Mouse (Mus musculus) left cerebral cortex, postnatal 25 days (tissue): ENCODE results near the gene Hcn3. TPM values are rescaled to one million over a fixed set of nuclear protein-coding genes. Genes with fewer than 3 reads are reported as not detected.

Source experiments
- DNase-seq, 2 experiments: peaks; one replicate each; pipeline ENCODE4 v3.0.0; 2022; ENCODE audit warnings: low spot score in 2 of 2, mixed read lengths in 1 of 2
- intact Hi-C: fragments of 180-260 bp; cut with DNase I; formaldehyde crosslinking; loops from one replicate; pipeline ENCODE4 v1.15.1; 2025
- total RNA-seq, 2 experiments: library from RNA; stranded (reverse); gene quantifications; 2 replicates each; pipeline ENCODE4 v1.2.3; 2021

The Hcn3 gene
- total RNA-seq: 10 to 100 TPM; 16.0 to 18.7 TPM

DNA sequence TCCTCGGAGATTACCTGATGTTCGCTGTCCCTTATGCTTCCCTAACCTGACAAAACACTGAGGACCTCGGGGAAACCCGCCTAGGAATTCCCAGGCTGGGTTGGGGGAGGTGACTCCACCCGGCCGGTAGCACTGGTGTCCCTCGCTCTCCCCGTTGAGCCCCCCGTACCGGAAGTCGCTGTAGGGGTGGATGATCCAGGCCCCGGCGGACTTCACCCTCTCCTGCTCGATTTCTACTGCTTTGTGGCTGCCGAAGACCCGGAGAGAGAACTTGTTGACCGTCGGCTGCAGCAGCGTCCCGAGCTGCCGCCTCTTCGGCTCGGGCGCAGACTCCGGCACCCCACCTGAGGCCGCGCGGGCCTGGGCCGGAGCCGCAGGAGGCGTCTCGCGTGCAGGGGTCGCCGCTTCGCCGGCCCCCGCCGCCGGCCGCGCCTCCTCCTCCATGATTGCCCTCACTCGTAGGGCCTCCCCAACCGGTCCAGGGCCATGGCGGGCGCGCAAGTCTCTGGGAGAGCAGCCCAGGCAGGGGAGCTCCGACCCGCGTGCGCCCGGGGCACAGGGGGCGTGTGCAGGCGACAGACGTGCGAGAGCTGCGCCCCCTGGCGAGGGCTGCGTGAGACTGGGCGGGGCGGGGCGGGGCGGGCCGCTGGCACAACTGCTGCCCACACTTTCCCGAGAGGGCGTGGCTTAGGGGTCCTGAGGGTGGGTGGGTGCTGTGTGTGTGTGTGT lies at the start of gene Hcn3:
TSS of gene Hcn3 (minus strand) at position 581 of the 729 bp plus-strand sequence.
- intact Hi-C loops: loop anchor here (2.0 kb wide), 1 partner anchor 45 kb away; no protein-coding TSS in a partner anchor
- DNase-seq: peak in 1 of 2 experiments; percentile 49

DNA sequence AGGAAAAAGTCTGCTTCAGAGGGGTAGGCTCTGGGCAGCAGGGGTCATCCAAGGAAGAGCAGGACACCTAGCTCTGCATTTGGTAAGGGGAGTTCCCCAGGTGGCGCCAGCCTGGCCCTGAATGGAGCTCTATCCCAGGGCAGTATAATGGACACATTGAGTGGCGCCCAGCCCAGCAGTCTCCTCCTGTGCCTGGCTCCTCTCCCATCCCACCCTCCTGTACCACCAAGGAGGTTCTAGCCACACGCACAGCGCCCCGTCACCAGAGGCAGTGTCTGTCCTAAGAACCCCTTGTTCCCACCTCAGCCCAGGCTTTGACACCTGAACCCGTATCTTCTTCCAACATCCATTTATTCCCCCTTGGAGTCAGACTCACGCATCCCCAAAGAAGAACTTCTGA lies 49.7 kb upstream of the Hcn3 start:
- intact Hi-C loops: loop anchor here (10.0 kb wide), 1 partner anchor 265 kb away; no protein-coding TSS in a partner anchor
- DNase-seq: no peak

DNA sequence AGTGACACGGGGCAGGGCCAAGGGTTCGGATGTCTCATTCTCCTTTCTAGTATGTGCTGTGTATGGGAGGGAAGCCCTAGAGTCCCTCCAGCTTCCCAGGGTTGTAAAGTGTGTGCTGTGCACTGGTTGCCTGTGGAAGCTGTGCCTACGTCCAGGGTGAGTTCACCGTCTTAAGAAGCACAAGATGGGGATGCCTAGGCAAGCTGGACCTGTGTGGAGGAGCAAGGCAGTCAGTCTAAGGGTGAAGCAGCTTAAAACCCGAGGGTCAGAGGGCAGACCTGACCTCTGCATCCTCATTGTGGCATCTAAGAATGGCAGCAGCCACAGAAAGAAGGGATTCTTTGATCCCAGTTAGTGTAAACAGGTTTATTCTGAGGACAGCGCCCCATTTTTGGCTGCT lies 48.7 kb upstream of the Hcn3 start:
- intact Hi-C loops: no loop called here
- no peak for DNase-seq

DNA sequence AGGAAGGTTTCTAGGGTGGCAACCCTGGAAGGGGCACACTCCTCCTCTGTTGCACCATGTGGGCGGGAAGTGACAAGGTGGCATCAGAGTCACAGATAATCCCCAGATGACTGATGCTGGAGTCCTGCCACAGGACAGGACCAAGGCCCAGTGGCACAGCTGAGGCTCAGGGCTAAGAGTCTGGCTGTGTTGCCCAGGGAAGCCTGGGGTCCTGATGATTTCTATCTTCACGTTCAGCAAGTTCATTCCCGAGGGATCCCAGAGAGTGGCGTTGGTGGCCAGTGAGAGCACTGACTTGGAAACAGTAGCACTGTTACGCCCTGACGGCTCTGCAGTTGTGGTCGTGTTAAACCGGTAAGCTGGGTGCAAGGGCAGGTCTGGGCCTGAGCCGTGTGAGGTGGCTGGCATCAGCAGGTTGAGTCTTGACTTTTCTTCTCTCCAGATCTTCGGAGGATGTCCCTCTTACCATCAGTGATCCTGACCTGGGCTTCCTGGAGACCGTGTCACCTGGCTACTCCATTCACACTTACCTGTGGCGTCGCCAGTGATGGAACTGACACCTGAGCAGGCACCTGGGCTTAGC lies 48.2 kb upstream of the Hcn3 start:
- no peak for DNase-seq
- intact Hi-C loops: no loop called here

DNA sequence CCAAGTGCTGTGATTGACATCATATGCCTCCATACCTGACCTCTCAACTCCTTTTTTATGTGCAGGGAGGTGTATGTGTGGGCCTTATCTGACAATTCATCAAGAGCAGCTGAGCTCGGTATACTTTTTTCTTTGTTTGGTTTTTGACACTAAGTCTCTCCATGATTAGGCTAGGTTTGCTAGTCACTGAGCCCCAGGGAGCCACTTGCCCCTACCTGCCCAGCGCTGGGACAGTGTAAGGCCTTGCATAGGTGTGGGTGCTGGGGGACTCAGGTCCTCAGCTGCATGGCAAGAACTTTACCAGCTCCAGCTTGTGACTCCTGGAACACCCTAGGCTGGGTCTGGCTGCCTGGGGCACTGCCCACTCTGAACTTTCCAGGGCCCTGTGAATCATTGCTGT lies 46.7 kb upstream of the Hcn3 start:
- no peak for DNase-seq
- intact Hi-C loops: no loop called here

DNA sequence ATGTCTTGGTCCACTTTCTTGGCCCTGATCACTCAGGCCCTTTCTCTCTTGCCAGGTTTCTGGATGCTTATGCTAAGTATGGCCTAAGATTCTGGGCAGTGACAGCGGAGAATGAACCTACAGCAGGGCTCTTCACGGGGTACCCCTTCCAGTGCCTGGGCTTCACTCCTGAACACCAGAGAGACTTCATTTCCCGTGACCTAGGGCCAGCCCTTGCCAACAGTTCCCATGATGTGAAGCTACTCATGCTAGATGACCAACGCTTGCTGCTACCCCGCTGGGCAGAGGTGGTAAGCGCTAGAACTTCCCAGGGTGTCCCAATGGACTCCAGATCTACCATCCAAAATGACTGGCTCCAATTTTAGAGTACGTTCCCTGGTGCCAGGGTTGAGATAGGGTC lies 46.1 kb upstream of the Hcn3 start:
- intact Hi-C loops: no loop called here
- no peak for DNase-seq

DNA sequence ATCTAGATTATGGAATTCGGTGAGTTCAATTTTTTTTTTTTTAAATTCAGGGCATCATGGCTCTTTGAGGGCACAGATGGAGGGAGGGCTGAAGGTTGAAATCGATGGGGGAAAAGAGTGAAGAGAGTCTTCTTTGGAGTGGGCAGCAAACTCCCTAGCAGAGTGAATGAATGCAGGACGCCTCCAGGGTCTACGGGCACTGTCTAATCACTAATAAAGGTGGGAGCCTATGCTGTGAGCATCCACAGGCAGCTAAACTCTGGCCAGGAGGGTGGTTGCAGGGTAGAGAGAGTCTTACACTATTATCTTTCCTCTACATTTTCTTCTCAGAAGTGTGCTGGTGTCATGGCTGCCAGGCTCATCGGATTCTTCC lies 43.1 kb upstream of the Hcn3 start:
- DNase-seq: no peak
- intact Hi-C loops: no loop called here

DNA sequence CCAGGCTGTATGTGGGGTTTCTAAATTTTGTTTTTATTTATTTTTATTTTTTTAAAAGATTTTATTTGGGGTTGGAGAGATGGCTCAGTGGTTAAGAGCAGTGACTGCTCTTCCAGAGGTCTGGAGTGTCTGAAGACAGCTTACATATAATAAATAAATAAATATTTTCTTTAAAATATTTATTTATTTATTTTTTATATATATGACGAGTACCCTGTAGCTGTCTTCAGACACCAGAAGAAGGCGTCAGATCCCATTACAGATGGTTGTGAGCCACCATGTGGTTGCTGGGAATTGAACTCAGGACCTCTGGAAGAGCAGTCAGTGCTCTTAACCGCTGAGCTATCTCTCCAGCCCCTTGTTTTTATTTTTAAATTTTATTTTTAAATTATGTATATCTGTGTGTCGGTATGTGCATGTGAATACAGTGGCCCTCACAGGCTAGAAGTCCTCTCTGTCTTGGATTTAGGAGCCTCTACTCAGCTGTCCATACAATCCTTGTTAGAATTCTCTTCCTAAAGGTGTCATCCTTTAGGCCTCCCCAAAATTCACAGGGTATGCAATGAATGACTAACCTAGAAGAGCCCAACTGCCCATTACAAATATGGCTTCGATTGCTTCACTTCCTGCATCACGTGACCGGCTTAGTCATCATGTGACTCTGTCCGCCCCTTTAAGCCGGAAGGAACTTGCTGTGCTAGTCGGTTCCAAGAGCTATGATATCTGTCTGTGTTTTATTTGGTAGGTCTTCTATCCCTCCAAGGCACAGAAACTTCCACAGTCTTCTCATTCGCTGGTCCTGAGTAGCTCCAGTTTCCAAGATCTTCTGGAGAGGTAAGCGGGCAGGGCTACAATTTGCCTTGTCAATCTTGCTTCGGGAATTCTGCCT lies 42.5 kb upstream of the Hcn3 start, which contains the start of gene Gba:
TSS of gene Gba (plus strand) at position 676 of the 889 bp plus-strand sequence.
- intact Hi-C loops: no loop called here
- DNase-seq: peak; percentile 88 to 92

DNA sequence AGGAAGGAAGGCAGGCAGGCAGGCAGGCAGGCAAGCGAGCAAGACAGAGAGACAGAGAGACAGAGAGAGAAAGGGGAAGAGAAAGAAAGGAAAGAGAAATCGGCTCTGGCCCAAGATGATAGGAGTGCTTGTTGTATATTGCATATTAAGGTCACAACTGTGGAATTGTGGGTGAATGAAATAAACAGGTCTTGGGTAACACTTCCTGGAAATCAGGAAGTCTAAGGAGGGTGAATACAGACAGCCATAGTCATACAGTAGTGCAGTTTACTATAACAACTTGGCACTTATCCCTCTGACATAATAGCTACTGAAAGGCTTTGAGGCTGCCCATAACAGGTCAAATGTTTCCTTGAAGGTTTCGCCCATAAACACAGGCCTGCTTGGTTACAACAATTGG lies 39.8 kb upstream of the Hcn3 start:
- intact Hi-C loops: no loop called here
- DNase-seq: no peak

DNA sequence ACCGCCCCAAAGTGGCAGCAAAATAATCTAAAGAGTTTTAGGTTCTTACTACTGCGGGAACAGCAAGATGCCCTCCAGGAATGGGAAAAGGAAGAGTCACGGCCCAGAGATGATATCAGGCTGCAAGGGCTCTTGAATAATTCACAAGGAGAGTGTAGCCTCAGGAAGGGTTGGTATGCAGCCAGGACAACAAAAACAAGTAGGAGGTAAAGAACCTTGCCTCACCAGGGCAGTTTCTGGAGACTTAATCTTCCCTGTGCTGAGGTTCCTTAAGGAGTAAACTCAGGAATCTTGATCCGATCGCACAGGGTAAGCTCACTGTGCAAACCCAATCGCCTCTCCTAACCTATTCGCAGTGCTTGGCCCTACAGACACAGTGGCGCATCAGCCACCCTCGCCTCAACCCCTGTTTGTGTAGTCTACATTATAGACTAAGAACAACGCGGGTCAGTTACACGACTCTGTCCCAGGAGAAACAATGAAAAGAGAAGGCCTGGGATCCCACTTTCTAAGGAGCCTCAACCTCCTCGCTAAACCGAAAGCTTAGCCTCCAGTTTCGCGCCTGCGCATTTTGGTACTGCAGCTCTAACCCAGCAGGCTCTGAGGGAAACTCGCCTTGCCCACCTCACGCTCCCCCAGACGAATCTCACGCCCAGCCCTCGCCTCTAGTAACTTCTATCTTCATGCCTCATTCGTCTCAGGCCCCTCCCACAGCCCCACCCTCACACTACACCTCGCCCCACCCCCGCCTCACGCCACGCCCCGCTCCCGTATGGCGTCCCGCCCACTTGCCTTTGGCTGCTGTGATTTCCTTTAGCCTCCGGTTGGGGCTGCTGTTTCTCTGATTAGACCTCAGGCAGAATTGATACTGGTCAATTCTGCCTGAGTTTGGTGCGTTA lies 36.2 kb upstream of the Hcn3 start:
- peak; percentile 84 to 93 for DNase-seq
- intact Hi-C loops: no loop called here

DNA sequence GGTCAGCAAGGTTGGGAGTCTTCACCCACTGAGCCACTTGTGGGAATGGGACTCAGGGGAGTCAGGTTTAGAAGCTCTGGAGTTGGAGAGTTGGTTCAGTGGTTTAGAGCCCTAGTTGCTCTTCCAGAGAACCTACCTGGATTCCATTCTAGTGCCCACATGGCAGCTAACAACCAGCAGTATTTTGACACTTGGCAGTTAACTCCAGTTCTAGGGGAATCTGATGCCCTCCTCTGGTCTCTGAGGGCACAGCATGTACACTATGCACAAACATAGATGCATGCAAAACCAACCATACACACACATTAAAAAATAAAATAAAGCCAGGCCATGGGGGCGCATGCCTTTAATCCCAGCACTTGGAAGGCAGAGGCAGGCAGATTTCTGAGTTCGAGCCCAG lies 33.9 kb upstream of the Hcn3 start:
- no peak for DNase-seq
- intact Hi-C loops: no loop called here

DNA sequence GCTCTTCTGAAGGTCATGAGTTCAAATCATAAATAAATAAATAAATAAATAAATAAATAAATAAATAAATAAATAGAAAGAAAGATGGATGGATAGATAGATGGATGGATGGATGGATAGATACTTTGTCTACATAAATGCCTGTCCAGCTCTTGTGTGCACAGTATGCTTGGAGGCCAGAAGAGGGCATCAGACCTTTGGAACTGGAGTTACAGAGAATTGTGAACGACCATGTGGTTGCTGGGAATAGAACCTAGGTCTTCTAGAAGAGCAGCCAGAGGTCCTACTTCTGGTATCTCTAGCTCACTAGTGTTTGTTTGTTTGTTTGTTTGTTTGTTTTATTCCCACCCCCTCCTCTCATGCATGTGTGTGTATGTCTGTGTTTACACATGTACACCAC lies 33.4 kb upstream of the Hcn3 start:
- DNase-seq: no peak
- intact Hi-C loops: no loop called here

DNA sequence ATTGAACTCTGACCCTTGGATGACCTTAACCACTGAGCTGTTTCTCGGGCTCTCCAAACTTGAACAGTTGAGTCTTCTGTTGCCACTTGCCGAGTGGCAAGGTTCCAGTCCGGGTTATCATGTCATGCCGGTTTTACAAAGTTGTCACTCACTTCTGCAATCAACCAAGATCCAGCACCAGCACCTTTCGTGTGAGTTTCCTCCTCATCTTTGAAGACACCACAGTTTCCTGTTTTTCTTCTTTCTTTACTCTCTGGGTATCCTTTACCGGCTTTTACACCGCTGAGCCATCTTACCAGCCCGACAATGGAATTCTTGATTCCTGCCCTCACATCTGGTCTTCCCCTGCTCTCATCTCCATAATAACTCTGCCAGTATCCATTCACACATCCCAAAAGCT lies 30.4 kb upstream of the Hcn3 start:
- no peak for DNase-seq

DNA sequence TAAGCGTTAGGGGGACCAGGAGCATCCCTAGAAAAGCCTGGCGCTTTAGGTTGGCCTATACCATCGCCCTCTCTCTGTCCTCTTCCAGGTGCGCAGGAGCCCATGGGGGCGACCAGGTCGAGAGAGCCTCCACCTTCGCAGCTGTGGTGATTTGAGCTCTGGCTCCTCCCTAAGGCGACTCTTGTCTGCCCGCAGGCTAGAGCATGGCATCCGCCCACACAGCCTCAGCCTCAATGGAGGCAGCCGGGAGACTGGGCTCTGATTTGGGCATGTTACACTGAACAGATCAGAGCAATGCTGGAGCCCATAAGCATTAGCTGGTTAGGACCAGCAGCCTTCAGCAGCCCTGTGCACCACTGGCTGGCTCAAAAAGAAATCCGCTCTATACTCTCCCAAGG lies 28.5 kb upstream of the Hcn3 start:
- intact Hi-C loops: no loop called here
- no peak for DNase-seq

More for the DNA sequence above, 30.4 kb upstream of the Hcn3 start:
- intact Hi-C loops: no loop called here

DNA sequence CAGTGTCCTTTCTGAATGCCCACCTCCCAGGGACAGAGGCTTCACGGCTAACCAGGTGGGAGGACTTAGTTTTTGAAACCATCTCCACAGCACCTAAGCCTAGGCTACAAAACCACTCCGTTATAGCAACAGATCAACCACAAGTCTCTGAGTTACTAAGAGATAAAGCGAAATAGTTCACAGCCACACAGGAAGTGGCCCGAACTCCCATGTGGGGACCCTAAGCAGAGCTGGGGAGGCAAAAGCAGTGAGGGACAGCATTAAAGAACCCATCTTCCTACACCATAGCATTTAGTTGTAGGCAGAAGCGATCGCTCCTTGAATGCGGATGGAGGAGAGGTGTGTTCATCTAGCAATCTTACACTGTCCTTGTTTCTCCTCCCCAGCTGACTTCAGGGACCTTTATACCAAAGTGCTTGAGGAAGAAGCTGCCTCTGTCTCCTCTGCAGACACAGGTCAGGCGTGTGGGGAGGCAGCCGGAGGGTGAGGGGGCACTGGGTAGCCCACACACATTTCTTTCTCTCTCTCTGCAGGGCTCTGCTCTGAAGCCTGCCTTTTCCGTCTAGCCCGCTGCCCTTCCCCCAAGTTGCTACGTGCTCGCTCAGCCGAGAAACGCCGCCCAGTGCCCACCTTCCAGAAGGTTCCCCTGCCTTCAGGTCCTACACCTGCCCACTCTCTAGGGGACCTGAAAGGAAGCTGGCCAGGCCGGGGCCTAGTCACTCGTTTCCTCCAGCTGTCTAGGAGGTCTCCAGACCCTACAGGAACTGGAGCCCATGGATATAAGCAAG lies 27.9 kb upstream of the Hcn3 start:
- intact Hi-C loops: no loop called here
- no peak for DNase-seq

DNA sequence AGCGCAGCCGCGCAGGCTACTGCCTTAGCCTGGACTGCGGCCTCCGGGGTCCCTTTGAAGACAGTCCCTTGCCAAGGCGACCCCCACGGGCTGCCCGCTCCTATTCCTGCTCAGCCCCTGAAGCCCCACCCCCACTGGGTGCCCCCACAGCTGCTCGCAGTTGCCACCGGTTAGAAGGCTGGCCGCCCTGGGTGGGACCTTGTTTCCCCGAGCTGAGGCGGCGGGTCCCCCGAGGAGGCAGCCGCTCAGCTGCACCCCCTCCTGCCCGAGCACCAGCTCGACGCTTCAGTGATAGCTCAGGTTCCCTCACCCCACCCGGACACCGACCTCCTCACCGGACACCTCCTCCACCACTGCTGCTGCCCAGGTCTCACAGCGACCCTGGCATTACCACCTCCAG lies 27.2 kb upstream of the Hcn3 start:
- intact Hi-C loops: no loop called here
- DNase-seq: no peak

DNA sequence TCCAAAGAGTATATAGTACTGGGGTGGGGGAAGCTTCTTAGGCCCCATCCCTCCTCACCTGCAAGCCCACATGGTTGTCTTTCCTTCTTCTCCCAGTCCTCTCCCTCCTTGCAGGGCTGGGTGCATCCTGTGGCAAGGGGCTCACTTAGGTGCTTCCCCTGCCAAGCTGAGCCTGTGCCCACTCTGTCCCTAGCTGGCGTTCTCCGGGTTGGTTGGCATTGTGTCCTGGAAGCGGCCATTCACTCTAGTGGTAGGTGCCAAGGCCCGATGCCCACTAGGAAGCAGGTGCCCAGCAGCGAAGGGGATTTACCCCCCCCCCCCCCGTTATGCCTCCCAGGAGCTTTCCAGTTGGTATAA lies 23.9 kb upstream of the Hcn3 start:
- DNase-seq: no peak
- intact Hi-C loops: no loop called here

DNA sequence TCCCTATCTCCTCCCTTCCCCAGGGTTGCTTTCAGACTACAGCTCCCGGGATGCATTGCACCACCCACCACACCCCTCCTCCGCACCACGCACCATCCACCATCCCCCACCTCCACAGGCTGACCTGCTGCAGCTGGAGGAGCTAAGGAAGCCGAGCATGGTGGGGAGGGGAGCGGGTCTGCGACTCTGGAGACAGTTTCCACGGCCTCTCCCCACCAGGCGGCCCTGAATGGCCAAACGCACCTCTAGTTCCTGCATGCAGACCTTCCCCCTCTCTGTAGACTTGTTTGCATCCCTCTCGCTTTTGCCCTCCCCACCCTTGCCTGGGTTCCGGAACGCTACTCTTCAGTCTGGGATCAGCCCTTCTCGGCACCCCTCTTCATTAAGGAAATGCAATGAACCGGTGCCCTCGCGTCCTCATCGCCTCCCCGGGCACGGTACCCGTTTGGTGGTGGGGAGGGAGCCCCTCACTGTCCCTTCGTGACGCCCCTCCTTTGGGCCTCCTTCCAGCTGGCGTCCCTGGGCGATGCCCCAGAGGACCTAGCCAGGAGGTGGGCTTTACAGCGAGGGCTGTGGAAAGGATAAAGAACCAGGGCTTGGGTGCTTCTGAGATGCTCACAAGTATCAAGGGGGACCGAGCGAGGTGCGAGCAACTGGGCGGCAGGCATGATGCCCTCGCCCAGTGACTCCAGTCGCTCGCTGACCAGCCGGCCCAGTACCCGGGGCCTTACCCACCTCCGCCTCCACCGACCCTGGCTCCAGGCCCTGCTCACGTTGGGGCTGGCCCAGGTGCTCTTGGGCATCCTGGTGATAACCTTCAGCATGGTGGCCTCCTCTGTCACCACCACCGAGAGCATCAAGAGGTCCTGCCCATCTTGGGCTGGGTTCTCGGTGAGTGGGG lies 23.3 kb upstream of the Hcn3 start, which contains the start of gene Fam189b:
TSS of gene Fam189b (plus strand) at position 86 of the 901 bp plus-strand sequence.
- intact Hi-C loops: no loop called here
- DNase-seq: peak; percentile 91 to 97
